ENCODE assay signal across 26 mouse cellular contexts in genomic region chr16:94575757-94576156, GRCm38 (mm10). TPM values are rescaled to one million over a fixed set of nuclear protein-coding genes. Genes with fewer than 3 reads are reported as not detected.
DNase-seq lines count a peak whose midpoint lies in the region; ATAC-seq lines count a peak whose summit lies in the region.
"Had no signal": no experiment of that assay in that cellular context is flagged by ENCODE, and none has a peak within 500 bp of the region (broad histone marks: within the 10 kb centered on the region; RNA-seq: fewer than 3 reads in every experiment).

No protein-coding gene starts in this region.

- no peak for DNase-seq in heart, adult 18-20 months
- no peak for DNase-seq in kidney, adult 9 months
- DNase-seq in neural tube, embryonic 10.5 days (ENCODE audit: extremely low spot score, low spot score) = no peak
- DNase-seq: adrenal gland, adult 2 months; cerebellum, adult 11 months; cerebellum, adult 9-11 months; gastrocnemius, postnatal 25 days; kidney, adult 2 months; right cerebral cortex, adult 18-20 months; right cerebral cortex, postnatal 4 days; thymus, postnatal 36 days had no signal

- no peak overlapping the region for H3K27ac ChIP-seq in heart, embryonic 14.5 days (replicated peaks in 1 of 2; ENCODE audit: control insufficient read depth in 1 of 2, insufficient read depth in 1 of 2, low read depth in 2 of 2, low read length in 2 of 2)
- H3K27ac ChIP-seq in kidney, embryonic 15.5 days = peak overlapping the region; percentile 10; the same call in 1 of the 2 replicates
- H3K27ac ChIP-seq: forebrain, embryonic 10.5 days; heart, embryonic 10.5 days; hindbrain, embryonic 12.5 days; layer of hippocampus, adult 2 months; limb, embryonic 12.5 days; macrophage; neural tube, embryonic 15.5 days; stomach, embryonic 15.5 days had no signal

- H3K36me3 ChIP-seq in heart, embryonic 14.5 days (ENCODE audit: control insufficient read depth, insufficient read depth, low read length) = no peaks in the 10 kb centered on the region
- H3K36me3 ChIP-seq in kidney, embryonic 15.5 days = no peaks in the 10 kb centered on the region
- peaks cover 37% of the 10 kb centered on the region for H3K36me3 ChIP-seq in megakaryocyte, embryonic 14.5 days (replicated peaks; ENCODE audit: low read length)
- H3K36me3 ChIP-seq: heart, embryonic 10.5 days; hindbrain, embryonic 12.5 days; limb, embryonic 12.5 days; neural tube, embryonic 15.5 days; stomach, embryonic 15.5 days had no signal

- H3K9me3 ChIP-seq in heart, embryonic 14.5 days (ENCODE audit: control insufficient read depth, low read length) = no peaks in the 10 kb centered on the region
- H3K9me3 ChIP-seq in kidney, embryonic 15.5 days (replicated peaks) = no peaks in the 10 kb centered on the region
- H3K9me3 ChIP-seq in megakaryocyte, embryonic 14.5 days = no peaks in the 10 kb centered on the region
- H3K9me3 ChIP-seq: forebrain, embryonic 10.5 days; heart, embryonic 10.5 days; hindbrain, embryonic 12.5 days; limb, embryonic 12.5 days; neural tube, embryonic 15.5 days; stomach, embryonic 15.5 days had no signal

- H3K27me3 ChIP-seq in heart, embryonic 14.5 days (ENCODE audit: control insufficient read depth, insufficient read depth, low read length) = no peaks in the 10 kb centered on the region
- H3K27me3 ChIP-seq in kidney, embryonic 15.5 days = no peaks in the 10 kb centered on the region
- no peaks in the 10 kb centered on the region for H3K27me3 ChIP-seq in megakaryocyte, embryonic 14.5 days (replicated peaks)
- H3K27me3 ChIP-seq: hindbrain, embryonic 12.5 days; limb, embryonic 12.5 days; neural tube, embryonic 15.5 days; stomach, embryonic 15.5 days had no signal

- no peak for ATAC-seq in heart, embryonic 14.5 days (ENCODE audit: insufficient number of reproducible peaks, insufficient read depth, low FRiP score, low read depth)
- peak; percentile 55 for ATAC-seq in kidney, embryonic 15.5 days (replicated peaks; ENCODE audit: low FRiP score)
- ATAC-seq in megakaryocyte, adult 5-6 weeks (ENCODE audit: poor library complexity, severe bottlenecking) = no peak
- ATAC-seq: forebrain, embryonic 16.5 days; lung, postnatal 0 days had no signal

- no peak overlapping the region for H3K4me2 ChIP-seq in heart, embryonic 14.5 days (ENCODE audit: low read length)
- H3K4me2 ChIP-seq in kidney, embryonic 15.5 days = no peak overlapping the region
- H3K4me2 ChIP-seq: hindbrain, embryonic 12.5 days; limb, embryonic 12.5 days; midbrain, embryonic 11.5 days; neural tube, embryonic 15.5 days; stomach, embryonic 15.5 days had no signal

- 50% methylated on average over 5 of the region's 5 CpGs for WGBS in heart, embryonic 14.5 days
- WGBS in kidney, embryonic 15.5 days = 40% methylated on average over 5 of the region's 5 CpGs

- no peak overlapping the region for H3K4me3 ChIP-seq in heart, embryonic 14.5 days (ENCODE audit: control insufficient read depth in 1 of 2, insufficient read depth in 1 of 2, low read depth in 1 of 2, low read length in 2 of 2)
- no peak overlapping the region for H3K4me3 ChIP-seq in kidney, embryonic 15.5 days (replicated peaks)
- H3K4me3 ChIP-seq in megakaryocyte, embryonic 14.5 days (replicated peaks) = peak overlapping the region; percentile 33
- H3K4me3 ChIP-seq: forebrain, embryonic 10.5 days; heart, embryonic 10.5 days; hindbrain, embryonic 12.5 days; layer of hippocampus, adult 2 months; limb, embryonic 12.5 days; neural tube, embryonic 15.5 days; stomach, embryonic 15.5 days had no signal

- H3K4me1 ChIP-seq in heart, embryonic 14.5 days (ENCODE audit: control insufficient read depth in 2 of 2, insufficient read depth in 2 of 2, low read length in 2 of 2) = peaks cover 18 to 79% of the 10 kb centered on the region in 2 experiments
- H3K4me1 ChIP-seq in kidney, embryonic 15.5 days = peaks cover 65% of the 10 kb centered on the region
- H3K4me1 ChIP-seq in megakaryocyte, embryonic 14.5 days = peaks cover 90% of the 10 kb centered on the region

- 0 out of 2 replicates have a peak overlapping the region, but pooled peaks have one; percentile 13 for H3K9ac ChIP-seq in heart, embryonic 14.5 days (ENCODE audit: low read length)
- H3K9ac ChIP-seq in kidney, embryonic 15.5 days = no peak overlapping the region
- H3K9ac ChIP-seq: hindbrain, embryonic 12.5 days; limb, embryonic 12.5 days; neural tube, embryonic 15.5 days; stomach, embryonic 15.5 days had no signal

RNA-seq across cellular contexts. Expression of gene Dyrk1a, which starts 5.9 kb away (rescaled TPM):
- 12.2 and 12.3 TPM in 2 replicates for polyA plus RNA-seq in heart, embryonic 14.5 days (2014; fragmentation: Nextera tagmentation; extraction: Ambion mirVana)
- total RNA-seq in heart, adult 18-20 months (2021) = 10 to 100 TPM; 64.8 to 73.1 TPM
- 8.7 and 9.7 TPM in 2 replicates for polyA plus RNA-seq in kidney, embryonic 15.5 days (2015; fragmentation: Nextera tagmentation; extraction: Ambion mirVana)
- polyA plus RNA-seq in megakaryocyte, embryonic 14.5 days (2012; ENCODE audit: insufficient read depth, low replicate concordance) = 5.9 and 6.5 TPM in 2 replicates
- total RNA-seq in megakaryocyte, adult 5-6 weeks (2015) = 65.9 and 67.4 TPM in 2 replicates
- 62.2 and 66.8 TPM in 2 replicates for total RNA-seq in megakaryocyte, adult 5-6 weeks (2017)

RNA-seq across cellular contexts. Expression of gene Vps26c, which starts 49.1 kb away (rescaled TPM):
- 49.4 and 56.3 TPM in 2 replicates for polyA plus RNA-seq in heart, embryonic 14.5 days (2014; fragmentation: Nextera tagmentation; extraction: Ambion mirVana)
- 10 to 100 TPM; 20.7 to 21.7 TPM for total RNA-seq in heart, adult 18-20 months (2021)
- 56.4 and 59.3 TPM in 2 replicates for polyA plus RNA-seq in kidney, embryonic 15.5 days (2015; fragmentation: Nextera tagmentation; extraction: Ambion mirVana)
- 2.8 and 3.1 TPM in 2 replicates for polyA plus RNA-seq in megakaryocyte, embryonic 14.5 days (2012; ENCODE audit: insufficient read depth, low replicate concordance)
- total RNA-seq in megakaryocyte, adult 5-6 weeks (2015) = 39.2 and 43.3 TPM in 2 replicates
- total RNA-seq in megakaryocyte, adult 5-6 weeks (2017) = 45.6 and 46.0 TPM in 2 replicates

Comparison
In these comparisons a context has a peak if more than half of its experiments do, and no peak if none do; other contexts are left out.
1. RNA of gene Vps26c, which starts 49.1 kb away (polyA plus RNA-seq): 56.4 to 59.3 TPM in kidney, embryonic 15.5 days and 49.4 to 56.3 TPM in heart, embryonic 14.5 days; 2.8 to 3.1 TPM in megakaryocyte, embryonic 14.5 days; every median in the first group is over 10 times any median in the second.